Mouse (Mus musculus) adrenal gland, adult (tissue): ENCODE measurements at regions not wholly inside any gene's neighbourhood (a gene's known extent, or its start where the extent isn't known, plus 50 kb on each side); places are given as distances from the start of the nearest gene placed in this dataset.

Experiments
- DNase-seq, 2 experiments: peaks; one replicate each; pipeline ENCODE4 v3.0.0; 2022 to 2023; ENCODE audit warnings: low spot score in 1 of 2; ENCODE audit not compliant: inconsistent age in 2 of 2

DNA sequence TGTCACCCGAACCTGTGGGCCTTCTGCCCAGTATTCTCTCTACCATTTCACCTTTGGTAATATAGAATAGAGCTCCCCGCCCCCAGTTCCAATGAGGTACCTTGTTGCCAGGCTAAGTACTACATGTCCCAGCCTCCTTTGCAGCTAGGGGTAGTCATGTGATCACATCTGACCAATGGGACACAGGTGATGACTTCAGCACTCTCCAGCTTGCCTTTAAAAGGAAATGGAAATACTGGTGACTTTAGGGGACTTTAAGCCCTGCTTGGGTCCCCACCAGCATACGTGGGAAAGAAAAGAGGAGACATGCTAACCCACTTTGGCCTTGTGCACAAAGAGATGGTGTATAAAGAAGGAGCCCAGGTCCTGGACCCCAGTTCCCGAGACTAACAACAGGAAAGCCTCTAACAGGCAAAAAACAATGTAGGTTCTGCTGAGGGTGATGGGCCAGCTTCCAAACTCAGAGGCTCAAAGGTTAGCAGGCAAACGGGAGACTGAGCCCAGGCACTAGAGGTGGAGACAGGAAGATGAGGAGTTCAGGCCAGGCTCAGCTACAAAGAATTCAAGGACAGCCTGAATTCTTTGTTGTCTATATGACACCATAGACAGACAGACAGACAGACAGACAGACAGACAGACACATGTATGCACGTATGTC, 103.5 kb downstream of the 1700001O22Rik start:
- peak; percentile 85 to 96 for DNase-seq

DNA sequence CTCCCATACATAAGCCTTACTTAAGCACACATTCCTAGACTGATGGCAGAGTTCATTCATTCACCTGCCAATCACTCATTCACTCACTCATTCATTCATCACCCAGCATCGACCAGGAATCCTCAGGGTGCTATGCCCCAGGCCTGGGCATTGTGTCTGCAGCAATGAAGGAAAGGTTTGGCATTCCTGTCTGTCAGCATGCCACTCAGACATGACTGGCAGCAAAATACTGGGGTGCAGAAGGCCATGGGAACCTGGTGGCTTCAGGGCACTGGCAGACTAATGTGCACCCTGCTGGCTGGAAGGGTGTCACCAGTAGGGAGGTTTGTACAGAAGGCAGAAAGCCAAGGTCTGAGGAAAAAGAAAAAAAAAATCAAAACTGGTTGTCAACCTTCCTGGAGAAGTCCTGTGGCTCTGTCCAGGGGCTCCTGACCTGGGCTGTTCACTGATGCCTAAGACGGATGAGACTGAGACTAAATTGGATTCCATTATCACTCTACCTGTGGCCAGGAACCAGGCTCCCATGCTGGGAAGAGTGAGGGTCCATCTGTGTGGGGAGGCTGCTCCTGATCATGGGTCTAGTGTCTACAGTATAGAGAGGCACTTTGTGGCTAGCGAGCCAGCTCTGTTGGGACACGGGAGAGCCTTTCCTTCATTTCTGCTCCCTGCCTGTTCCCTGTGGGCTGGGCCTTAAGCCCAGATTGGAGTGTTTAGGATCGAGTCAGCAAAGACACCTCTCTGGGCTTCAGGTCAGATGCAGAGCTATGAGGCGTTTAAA, 104.1 kb downstream of the Cstad start:
- DNase-seq, result no peak

DNA sequence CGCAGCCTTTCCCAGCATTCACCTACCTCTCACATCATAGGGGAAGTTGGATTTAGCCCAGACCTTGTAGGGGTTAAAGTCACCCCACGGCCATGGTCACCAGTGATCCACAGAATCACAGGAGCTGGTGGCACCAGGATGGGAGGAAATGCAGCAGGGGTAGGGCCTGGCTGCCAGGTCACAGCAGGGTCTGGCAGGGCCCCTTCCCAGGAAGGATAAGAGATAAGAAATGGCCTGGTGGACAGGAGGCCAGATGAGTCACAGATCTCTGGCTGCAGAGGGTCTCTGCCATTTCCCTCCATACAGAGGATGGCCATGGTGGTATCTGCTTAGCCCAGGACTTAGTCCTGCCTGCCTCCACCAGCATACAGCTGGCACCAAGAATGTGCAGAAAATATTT, 103.0 kb downstream of the Cstad start:
- DNase-seq, result no peak

DNA sequence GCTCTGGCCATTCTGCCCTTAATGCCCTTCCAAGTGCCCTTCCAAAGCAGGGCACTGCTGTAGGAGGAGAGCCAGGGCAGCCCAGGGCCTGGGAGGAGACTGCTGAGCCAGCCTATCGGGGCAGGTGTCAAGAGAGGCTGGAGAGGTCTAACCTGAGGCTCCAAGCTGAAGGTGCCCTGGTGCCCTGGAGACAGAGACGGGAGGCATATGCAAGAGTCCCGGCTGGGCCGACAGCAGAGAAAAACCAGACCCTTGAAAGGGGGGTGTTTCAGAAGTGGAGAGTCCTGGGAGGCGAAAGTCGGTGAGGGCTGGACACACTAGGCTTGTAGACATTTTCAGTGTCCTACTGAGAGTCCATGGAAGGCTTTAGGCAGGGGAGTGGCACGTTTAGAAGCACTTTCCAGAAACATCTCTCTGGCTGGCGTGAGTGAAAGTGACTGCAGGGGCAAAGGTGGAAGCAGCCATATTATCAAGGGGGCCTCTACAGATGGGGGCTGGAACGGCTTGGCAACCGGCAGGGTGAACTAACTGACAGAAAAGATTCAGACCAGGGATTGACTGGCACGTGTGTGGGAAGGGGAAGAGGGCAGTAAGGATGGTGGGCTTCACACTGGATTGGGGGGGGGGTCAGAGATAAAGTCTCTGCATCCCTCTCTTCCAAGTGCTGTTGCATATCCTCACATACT, 101.1 kb downstream of the Cstad start:
- no peak for DNase-seq

DNA sequence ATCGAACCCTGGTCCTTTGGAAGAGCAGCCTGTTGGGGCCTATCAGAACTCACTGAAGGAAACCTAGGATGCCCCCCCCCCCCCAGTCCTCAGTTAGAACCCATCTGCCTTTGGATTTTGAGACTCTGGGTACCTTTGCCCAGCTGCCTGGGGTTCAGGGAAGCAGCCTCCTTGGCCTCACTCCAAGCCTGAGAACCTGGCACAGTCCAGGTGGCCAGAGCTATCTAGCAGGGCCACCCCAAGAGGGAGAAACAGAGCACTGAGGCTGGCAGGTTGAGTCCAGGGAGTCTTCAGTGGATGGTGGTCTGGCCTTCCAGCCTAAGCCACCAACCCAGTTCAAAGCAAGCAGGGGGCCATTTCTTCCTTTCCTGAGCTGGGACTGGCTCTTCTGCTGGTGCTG, 100.2 kb downstream of the Cstad start:
- no peak for DNase-seq

DNA sequence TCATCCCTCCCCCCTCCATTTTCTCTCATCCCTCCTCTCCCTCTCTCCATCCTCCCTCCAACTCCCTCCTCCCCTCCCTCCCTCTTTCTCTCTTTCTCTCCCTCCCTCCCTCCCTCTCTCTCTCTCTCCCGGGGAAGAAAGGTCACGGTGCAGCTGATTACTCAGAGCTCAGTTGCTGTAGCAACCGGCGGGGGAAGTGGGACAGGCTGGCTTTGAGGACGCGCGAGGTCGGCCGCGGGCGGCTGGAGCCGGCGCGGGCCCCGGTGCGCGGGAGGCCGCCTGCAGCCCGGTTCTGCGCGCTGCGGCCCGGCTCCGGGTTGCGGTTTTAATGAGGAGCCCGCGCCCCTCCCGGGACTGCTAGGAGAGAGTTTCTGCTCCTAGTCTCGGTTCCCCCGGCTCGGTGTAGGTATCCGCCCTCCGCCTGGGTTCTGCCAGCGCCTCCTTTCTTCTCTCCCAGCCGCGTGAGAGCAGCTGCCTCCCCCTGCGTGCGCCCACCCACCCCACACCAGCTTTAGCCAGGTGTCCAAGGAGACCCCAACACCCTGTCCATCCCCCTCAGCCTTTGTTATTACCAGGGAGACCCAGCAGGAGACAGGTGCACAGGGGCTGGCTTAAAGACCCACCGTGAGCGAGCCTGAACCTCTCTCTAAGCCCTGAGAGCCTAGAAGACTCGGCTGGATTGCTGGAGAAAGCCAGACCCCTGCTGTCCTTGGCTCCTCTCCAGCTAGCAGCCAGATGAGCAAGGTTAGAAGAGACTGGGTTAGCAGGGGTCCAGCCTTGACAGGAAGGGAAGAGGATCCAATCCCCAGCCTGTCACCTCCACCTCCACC, 98.6 kb downstream of the Cstad start:
- DNase-seq, result peak; percentile 93 to 95

DNA sequence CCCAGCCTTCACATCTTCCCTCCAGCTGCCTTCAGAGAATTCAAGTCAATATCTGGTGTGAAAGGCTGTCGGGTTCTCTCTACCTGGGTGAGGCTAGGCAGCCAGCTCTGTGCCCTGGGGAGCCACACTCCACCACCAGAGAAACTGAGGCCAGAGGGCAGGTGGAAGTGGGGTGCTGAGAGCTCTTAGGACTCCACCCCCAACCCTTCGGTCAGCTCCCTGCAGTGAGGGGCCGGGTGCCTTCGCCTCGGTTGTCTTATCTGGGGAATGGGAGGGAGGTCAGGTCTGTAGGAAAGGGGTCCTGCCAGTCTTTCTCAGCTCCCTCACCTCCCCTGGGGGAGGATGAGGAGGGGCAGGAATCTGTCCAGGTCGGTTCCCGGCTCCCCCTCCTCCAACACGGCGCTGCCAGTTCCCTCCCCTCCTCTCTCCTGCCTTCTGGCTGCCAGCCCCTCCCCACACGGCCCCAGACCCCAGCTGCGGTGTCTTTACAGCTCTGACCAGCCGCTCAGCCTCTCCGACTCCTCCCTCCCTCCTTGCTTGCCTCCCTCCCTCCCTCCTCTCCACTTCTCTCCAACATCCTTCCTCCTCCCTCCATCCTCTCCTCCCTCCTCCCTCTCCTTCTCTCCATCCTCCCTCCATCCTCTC, 97.8 kb downstream of the Cstad start:
- peak in 1 of 2 experiments; percentile 72 for DNase-seq

DNA sequence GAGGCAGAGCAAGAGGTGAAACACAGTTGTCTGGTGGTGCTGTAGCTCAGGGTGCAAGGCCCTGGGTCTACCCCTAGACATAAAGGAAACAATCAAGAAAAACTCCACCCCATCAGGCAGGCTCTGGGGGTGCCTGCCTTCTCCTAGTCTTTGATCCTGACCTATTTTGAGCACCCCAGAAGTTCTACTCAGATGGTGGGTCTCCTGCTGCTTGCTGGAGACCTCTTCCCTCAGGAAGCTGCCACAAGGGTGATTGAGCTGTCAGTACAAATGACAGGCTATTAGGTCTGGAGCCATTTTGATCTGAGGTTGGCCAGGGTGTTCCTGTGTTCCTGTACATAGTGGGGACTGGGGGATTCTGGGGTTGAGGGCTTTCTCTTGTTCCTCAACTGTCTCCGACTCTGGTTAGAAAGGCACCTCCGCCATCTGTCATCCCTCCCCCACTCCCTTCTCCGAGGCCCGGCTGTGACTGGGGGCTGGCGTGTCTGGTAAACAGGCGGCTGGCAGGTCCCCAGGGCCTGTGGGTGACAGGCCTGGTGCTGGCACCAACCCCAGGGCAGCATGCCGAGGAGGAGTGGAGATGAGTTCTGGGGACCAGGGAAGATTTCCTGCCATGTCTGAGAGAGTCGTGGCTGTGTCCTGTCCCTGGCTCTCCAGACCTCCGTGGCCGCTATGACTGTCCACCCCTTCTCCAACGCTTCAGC, 97.2 kb downstream of the Cstad start:
- DNase-seq, result peak; percentile 94 to 96

DNA sequence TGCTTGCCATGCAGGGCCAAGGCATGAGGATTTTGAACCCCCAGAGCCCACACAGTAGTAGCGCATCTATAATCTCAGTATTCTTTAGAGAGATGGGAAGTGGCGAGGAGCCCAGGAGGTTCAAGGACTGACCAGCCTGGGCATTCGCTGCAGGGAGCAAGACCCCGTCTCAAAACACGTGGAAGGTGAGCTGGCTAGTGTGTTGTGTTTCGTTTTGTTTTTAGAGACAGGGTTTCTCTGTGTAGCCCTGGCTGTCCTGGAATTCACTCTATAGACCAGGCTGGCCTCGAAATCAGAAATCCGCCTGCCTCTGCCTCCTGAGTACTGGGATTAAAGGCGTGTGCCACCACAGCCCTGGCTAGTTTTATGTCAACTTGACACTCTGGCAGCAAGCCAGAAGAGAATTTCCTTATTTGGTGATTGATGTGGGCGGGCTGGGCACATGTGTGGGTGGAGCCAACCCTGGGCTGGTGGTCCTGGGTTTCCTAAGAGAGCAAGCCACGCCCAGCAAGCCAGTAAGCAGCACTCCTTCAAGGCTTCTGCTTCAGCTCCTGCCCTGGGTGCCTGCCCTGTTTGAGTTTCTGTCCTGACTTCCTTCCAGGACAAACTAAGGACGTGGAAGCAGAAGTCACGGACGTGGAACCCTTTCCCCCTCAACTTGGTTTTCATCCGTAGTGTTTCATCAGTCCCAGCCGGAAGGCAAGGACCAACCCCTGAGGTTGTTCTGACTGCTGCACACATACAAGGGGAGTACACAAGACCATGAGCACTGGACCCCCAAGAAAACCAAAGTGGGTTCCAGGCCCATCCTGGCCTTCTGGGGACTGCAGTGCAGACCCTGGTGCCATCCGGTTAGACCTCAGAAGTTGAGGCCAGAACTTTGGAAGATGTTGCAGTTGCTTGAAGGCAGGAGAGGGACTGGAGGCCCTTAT, 96.4 kb downstream of the Cstad start:
- DNase-seq, result peak in 1 of 2 experiments; percentile 75

DNA sequence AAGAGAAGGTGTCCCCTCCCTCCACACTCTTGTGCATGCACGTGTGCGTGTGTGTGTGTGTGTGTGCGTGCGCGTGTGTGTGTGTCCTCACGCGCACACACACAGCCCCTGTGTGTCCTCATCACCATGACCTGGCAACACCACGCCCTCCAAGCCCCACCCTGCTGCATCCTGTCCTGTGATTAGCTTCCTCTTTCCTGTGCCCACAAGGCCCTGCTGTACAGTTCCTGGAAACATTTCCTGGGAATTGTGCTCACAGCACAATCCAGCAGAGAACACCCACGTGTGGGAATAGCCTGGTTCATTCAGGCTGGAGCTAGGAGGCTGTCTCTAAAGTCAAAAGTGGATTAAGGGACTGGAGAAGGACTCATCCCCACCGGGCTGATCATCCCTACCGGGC, 95.5 kb downstream of the Cstad start:
- DNase-seq, result peak; percentile 71 to 74

DNA sequence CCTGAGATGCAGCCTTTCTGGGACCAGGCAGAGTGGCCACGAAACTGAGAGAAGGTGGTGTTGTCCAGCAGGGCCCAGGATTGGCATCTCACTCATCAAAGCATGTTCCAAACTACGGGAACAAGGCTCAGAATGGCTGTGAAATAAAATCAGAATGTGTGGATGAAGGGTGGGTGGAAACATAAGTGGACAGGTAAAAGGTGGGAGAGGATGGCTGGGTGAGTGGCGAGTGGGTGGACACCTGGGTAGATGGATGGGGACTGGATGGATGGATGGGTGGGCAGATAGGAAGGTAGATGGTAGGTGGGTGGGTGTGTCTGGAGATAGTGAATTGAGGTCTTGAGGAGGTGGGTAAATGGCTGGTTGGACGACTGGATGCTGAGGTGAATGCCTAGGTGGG, 93.6 kb downstream of the Cstad start:
- DNase-seq, result no peak

DNA sequence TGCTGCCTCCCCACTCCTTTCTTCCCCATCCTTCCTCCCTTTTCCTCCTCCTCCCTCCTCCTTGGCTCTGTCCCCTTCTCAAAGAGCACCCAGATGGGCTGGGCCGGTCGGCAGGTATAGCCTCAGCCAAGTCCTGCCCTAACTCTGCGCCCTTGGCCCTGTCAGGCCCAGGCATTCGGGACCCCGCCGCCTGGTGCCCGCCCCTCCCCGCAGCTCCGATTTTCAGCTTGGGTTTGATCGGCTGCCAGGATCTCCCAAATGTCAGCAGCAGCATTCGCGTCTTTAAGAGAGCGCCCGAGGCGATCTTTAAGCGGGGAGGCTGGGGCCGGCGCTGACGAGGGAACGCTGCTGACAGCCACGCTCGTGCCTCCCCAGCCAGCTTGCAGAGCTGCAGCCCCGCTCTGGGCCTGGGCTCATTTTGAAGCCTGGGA, 92.3 kb downstream of the Cstad start:
- DNase-seq, result peak; percentile 87 to 93

DNA sequence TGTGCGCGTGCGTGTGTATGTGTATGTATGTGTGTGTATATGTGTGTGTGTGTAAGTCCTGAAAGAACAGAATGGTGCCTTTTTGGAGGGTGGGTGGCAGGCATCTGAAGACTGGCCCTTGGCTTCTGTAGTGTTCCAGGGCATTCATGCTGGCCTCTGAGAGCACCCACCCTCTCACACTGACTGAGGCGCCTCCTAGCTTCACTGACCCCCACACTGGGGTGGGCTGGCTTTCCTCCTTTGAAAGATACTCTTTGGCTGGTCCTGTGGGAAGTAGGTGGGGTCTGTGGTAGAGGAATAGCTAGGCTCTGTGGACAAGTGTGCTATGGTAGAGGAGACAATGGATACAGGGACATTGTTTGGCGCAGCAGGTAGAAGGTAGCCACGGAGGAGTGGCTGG, 91.5 kb downstream of the Cstad start:
- no peak for DNase-seq

DNA sequence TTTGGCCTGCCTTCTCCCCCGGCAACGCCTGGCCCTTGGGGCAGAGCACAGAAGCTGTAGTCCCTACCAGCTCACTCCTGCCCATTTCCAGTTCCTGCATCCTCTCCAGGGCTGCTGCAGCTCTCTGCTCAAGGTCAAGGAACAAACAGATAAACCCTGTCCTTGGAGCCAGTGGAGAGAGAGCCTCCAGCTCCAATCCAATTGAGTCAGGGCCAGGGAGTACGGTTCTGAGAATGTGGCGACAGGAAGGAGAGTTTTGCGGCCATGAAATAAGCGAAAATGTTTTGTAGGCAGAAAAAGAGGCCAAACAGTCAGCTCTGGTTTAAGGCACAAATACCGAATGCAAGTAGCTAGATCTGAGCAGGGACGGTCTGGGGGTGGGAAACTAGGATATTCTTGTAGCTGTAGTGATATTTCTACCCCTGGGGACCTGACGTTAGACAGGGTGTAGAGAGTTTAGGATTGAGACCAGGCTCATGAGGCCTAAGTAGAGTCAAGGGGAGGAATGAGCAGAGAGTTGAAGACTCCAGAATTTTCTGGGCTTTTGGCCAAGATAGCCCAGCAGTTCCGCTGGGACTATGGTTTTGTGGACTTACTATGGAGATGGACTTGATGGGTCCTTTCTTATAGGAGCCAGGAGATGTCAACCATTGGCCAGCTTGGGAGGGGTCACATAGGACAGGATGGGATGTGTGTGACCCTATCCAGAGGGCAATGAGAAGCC, 90.5 kb downstream of the Cstad start:
- peak; percentile 78 to 88 for DNase-seq

DNA sequence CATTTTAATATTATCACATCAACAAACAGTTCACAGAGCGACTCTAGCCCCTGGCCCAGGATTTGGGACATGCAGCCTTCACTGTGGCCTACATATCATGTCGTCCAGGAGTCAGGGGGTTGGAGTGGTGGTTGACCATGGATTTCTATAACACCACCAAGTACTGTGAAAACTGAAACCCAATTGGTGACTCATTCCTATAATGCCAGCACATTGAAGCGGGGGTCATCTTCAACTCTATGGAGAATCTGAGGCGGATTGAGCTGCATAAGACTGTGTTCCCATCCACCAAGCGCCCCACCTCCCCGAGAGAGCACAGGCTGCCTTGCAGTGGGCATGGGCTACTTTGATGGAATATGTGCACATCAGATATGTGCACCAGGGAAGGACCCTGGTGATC, 89.6 kb downstream of the Cstad start:
- no peak for DNase-seq

DNA sequence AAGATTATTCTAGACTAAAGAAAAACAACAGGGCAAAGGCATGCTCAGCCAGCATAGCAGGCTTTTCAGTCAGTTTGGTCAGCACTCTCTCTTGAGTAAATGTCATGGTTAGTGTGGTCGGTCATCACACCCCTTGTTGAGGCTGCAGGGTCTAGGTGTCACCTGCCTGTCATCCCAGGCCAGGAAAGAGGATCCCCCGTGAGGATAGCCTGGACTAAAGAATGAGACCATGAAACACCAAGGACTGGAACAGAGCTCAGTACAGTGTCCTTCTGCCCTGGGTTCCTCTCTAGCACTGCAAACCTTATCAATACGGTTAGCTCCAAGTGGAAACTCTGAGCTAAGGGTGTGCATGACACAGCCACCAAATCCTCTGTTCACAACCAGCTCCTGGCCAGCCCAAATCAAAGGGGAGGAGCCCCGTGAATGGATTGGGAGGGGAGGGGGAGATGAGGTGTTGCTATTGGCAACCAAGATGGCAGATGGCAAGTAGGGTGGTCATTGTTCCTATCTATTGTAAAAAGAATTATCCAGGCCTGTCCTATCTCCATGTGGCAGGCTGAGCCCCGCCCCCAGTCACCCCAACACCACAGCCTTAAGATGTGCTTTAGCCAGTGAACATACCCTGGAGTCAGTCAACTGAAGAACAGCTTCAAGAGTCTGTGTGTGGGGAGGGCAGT, 87.4 kb downstream of the Cstad start:
- DNase-seq, result no peak

DNA sequence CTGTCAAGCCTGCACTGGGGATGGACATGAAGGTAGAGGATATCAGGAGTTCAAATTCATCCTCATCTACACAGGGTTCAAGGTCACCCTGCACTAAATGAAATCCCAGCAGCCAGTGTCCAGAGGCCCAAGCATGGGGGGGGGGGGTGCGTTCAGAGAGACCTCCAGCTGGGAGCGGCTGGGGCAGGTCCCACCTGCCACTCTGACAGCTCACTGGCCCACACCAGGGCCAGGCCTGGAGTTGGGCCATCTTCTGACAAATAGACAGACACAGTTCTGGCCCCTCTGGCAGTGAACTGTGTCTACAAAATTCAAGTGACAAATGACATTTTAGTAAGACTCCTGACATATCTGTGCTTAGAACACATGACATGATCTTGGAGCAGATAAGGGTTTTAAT, 86.8 kb downstream of the Cstad start:
- no peak for DNase-seq

DNA sequence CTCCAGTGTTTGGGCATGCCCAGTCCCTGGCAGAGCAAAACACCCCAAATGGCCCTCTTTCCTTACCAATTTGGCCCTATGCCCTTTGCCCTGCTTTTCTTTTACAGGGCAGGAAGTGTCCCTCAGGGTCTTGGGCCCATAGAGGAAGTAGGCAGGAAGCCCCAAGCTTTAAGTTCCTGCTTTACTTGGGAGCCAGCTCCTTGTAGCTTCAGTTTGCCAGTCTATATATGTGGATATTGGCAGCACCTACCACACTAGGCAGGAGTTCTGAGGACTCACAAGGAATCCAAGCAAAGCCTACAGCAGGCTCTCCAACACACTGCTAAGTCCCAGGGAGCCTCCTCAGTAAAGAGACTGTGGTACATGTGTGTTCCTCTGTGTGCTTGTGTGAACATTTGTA, 84.2 kb downstream of the Cstad start:
- DNase-seq, result no peak
